Mouse (Mus musculus) intestine, embryonic 16.5 days (tissue): ENCODE data around the gene Pik3r2. TPM values are rescaled to one million over a fixed set of nuclear protein-coding genes. Genes with fewer than 3 reads are reported as not detected.

Source experiments
- ATAC-seq: fragments of 200-750 bp; cut with Nextera tagmentation; 2 replicates; pipeline ENCODE4 v1.8.0; 2017; ENCODE audit warnings: moderate TSS enrichment, moderate library complexity
- H3K27ac ChIP-seq: fragments of 300-500 bp; sonication (generic); 2 replicates; pipeline ENCODE4 v1.5.1; 2014; ENCODE audit warnings: mild to moderate bottlenecking, low read length
- H3K27me3 ChIP-seq: fragments of 300-500 bp; sonication (generic); replicated peaks from 2 replicates; pipeline ENCODE4 v1.6.1; 2014; ENCODE audit warnings: low read length, control low read depth, mixed read lengths; ENCODE audit not compliant: control insufficient read depth, insufficient read depth
- H3K36me3 ChIP-seq: fragments of 300-500 bp; sonication (generic); 2 replicates; pipeline ENCODE4 v1.6.1; 2014; ENCODE audit warnings: low read length, control low read depth; ENCODE audit not compliant: control insufficient read depth, insufficient read depth
- H3K4me1 ChIP-seq: fragments of 300-500 bp; sonication (generic); 2 replicates; pipeline ENCODE4 v1.6.1; 2014; ENCODE audit warnings: low read length, control low read depth, mixed read lengths; ENCODE audit not compliant: control insufficient read depth, insufficient read depth
- H3K4me2 ChIP-seq: fragments of 300-500 bp; sonication (generic); 2 replicates; pipeline ENCODE4 v1.6.1; 2014; ENCODE audit warnings: low read depth, low read length, control low read depth
- H3K4me3 ChIP-seq: fragments of 300-500 bp; sonication (generic); 2 replicates; pipeline ENCODE4 v1.5.1; 2014; ENCODE audit warnings: mild to moderate bottlenecking, low read length
- H3K9ac ChIP-seq: fragments of 300-500 bp; sonication (generic); 2 replicates; pipeline ENCODE4 v1.6.1; 2014; ENCODE audit warnings: low read depth, low read length
- H3K9me3 ChIP-seq: fragments of 300-500 bp; sonication (generic); 2 replicates; pipeline ENCODE4 v1.6.1; 2016; ENCODE audit warnings: low read length, control low read depth; ENCODE audit not compliant: control insufficient read depth
- WGBS: fragments of 180-500 bp; shearing (Covaris S2); extraction: QIAGEN DNeasy Blood & Tissue Kit; methylation state at CpG from one replicate; pipeline ENCODE4 v1.1.7; 2014; 5-methylcytosine and 5-hydroxymethylcytosine counted together
- polyA plus RNA-seq: library from polyadenylated mRNA; unstranded; fragments of >200 nt; fragmentation: Nextera tagmentation; extraction: Ambion mirVana; gene quantifications from 2 replicates; pipeline ENCODE4 v1.2.1, GENCODE M21; 2015

Gene Pik3r2
- polyA plus RNA-seq, 1 experiment from 2014 or later = 63.7 TPM

DNA sequence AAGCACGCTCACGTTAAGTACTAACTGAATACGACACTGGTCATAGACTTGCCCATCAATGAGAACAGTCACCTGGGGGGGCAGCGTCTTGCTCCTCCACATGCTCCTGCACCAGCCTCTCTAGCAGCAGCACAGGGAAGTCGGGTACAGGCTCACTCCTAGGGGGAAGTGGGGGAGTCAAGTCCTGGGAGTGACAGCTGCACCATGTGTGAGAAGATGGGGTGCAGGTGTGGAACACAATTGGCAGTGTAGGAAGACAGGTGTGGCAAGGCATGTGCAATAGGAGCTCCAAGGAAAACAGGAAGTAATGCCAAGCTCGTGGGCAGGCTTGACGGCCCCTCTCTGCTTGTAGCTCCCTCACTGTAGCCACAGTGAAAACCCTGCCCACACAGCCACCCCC, 5.3 kb downstream of the Pik3r2 start:
- 93% methylated on average over 7 of the region's 7 CpGs for WGBS
- no peaks in the 10 kb centered on the region for H3K27me3 ChIP-seq
- H3K4me3 ChIP-seq = no peak overlapping the region
- no peak overlapping the region for H3K27ac ChIP-seq
- ATAC-seq = no peak
- H3K4me1 ChIP-seq = peaks cover 45% of the 10 kb centered on the region
- no peak overlapping the region for H3K9ac ChIP-seq
- H3K9me3 ChIP-seq = no peaks in the 10 kb centered on the region
- H3K4me2 ChIP-seq = no peak overlapping the region
- peaks cover 29% of the 10 kb centered on the region for H3K36me3 ChIP-seq

GRCm38 (mm10) chr8:70770748-70771147, 5.8 kb downstream of the Pik3r2 start:
- H3K36me3 ChIP-seq = peaks cover 29% of the 10 kb centered on the region
- H3K27ac ChIP-seq = no peak overlapping the region
- no peak overlapping the region for H3K4me2 ChIP-seq
- 95% methylated on average over 13 of the region's 13 CpGs for WGBS
- no peaks in the 10 kb centered on the region for H3K9me3 ChIP-seq
- no peaks in the 10 kb centered on the region for H3K27me3 ChIP-seq
- no peak for ATAC-seq
- H3K4me1 ChIP-seq = peaks cover 43% of the 10 kb centered on the region
- no peak overlapping the region for H3K4me3 ChIP-seq
- no peak overlapping the region for H3K9ac ChIP-seq

DNA sequence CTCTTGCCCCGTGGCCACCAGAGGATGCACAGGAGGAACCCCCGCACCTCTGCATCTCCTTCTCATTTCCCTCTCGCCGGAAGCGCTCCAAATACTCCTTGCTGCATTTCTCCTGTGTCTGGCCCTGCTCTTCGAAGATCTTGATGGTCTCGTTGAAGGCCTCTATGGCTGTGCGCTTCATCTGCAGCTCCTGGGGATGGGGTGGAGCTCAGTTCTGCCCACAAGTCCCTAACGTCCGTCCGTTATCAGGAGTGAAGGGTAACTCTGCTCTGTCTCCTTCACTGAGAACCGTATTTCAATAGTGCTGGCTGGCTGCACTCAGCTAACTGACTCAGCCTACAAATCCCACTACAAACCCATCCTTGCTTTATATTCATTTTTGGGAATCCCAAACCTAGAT, 6.7 kb downstream of the Pik3r2 start:
- Histone ChIP-seq H3K27me3 (no peaks in the 10 kb centered on the region), H3K9me3 (no peaks in the 10 kb centered on the region), H3K4me1 (peaks cover 36% of the 10 kb centered on the region), H3K4me2 (no peak overlapping the region), H3K36me3 (peaks cover 29% of the 10 kb centered on the region), H3K27ac (no peak overlapping the region), H3K9ac (no peak overlapping the region), H3K4me3 (no peak overlapping the region)
- 76% methylated on average over 12 of the region's 12 CpGs for WGBS
- no peak for ATAC-seq

- no peak overlapping the region for H3K4me2 ChIP-seq
- no peak overlapping the region for H3K4me3 ChIP-seq
- H3K27me3 ChIP-seq = no peaks in the 10 kb centered on the region
- H3K36me3 ChIP-seq = peaks cover 29% of the 10 kb centered on the region
- H3K27ac ChIP-seq = no peak overlapping the region
- peaks cover 32% of the 10 kb centered on the region for H3K4me1 ChIP-seq
- ATAC-seq = peak; percentile 40
- no peaks in the 10 kb centered on the region for H3K9me3 ChIP-seq
- no peak overlapping the region for H3K9ac ChIP-seq
- 7% methylated on average over 26 of the region's 26 CpGs for WGBS
These were observed 7.2 kb downstream of the Pik3r2 start for GRCm38 (mm10) chr8:70769359-70769758.

GRCm38 (mm10) chr8:70768956-70769355, 7.6 kb downstream of the Pik3r2 start:
- H3K36me3 ChIP-seq = peaks cover 29% of the 10 kb centered on the region

GRCm38 (mm10) chr8:70768231-70768776, 8.2 kb downstream of the Pik3r2 start:
- peaks cover 31% of the 10 kb centered on the region for H3K36me3 ChIP-seq

More at GRCm38 (mm10) chr8:70768956-70769355, 7.6 kb downstream of the Pik3r2 start:
- Histone ChIP-seq H3K4me1 (peaks cover 28% of the 10 kb centered on the region), H3K27me3 (no peaks in the 10 kb centered on the region), H3K4me2 (no peak overlapping the region), H3K9me3 (no peaks in the 10 kb centered on the region), H3K4me3 (no peak overlapping the region), H3K9ac (no peak overlapping the region), H3K27ac (no peak overlapping the region)
- ATAC-seq = no peak
- 85% methylated on average over 16 of the region's 16 CpGs for WGBS

DNA sequence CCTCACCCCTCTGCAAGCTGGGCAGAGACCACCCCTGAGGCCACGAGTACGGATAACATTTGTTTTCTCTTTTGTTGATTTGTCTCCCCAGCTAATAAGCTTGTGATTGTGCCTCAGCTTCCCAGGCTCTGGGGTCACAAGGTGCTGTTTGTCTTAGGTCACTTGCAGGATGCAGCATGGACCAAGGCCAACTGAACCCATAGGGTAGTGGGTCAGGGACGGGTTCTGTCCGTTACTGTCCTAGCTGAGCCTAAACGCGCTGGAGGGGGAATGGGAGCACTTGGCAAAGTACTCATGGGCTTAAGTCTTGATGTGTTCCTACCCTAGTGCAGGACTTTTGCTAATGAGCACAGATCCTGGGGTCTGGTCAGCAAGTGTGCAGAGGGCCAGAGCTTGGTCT, 9.0 kb downstream of the Pik3r2 start:
- H3K4me1 ChIP-seq = peaks cover 17% of the 10 kb centered on the region
- peaks cover 31% of the 10 kb centered on the region for H3K36me3 ChIP-seq
- H3K9ac ChIP-seq = no peak overlapping the region
- no peak overlapping the region for H3K4me2 ChIP-seq
- H3K27ac ChIP-seq = no peak overlapping the region
- 90% methylated on average over 6 of the region's 6 CpGs for WGBS
- H3K9me3 ChIP-seq = no peaks in the 10 kb centered on the region
- no peaks in the 10 kb centered on the region for H3K27me3 ChIP-seq
- ATAC-seq = no peak
- no peak overlapping the region for H3K4me3 ChIP-seq

More at GRCm38 (mm10) chr8:70768231-70768776, 8.2 kb downstream of the Pik3r2 start:
- Histone ChIP-seq H3K27me3 (no peaks in the 10 kb centered on the region), H3K4me2 (no peak overlapping the region), H3K9ac (no peak overlapping the region), H3K4me1 (peaks cover 25% of the 10 kb centered on the region), H3K27ac (no peak overlapping the region), H3K9me3 (no peaks in the 10 kb centered on the region), H3K4me3 (no peak overlapping the region)
- 92% methylated on average over 32 of the region's 32 CpGs for WGBS
- no peak for ATAC-seq

GRCm38 (mm10) chr8:70766571-70767440, 9.7 kb downstream of the Pik3r2 start:
- 10% methylated on average over 21 of the region's 21 CpGs for WGBS
- peaks cover 13% of the 10 kb centered on the region for H3K4me1 ChIP-seq
- ATAC-seq = peak; percentile 59
- H3K4me3 ChIP-seq = peak overlapping the region; percentile 66
- H3K4me2 ChIP-seq = peak overlapping the region; percentile 92
- H3K27ac ChIP-seq = peak overlapping the region; percentile 91
- H3K27me3 ChIP-seq = no peaks in the 10 kb centered on the region
- peak overlapping the region; percentile 82 for H3K9ac ChIP-seq
- H3K9me3 ChIP-seq = no peaks in the 10 kb centered on the region
- H3K36me3 ChIP-seq = peaks cover 28% of the 10 kb centered on the region

- 0 out of 2 replicates have a peak, but pooled peaks have one; percentile 3 for ATAC-seq
- H3K36me3 ChIP-seq = peaks cover 22% of the 10 kb centered on the region
- H3K4me1 ChIP-seq = peaks cover 13% of the 10 kb centered on the region
- H3K27ac ChIP-seq = peak overlapping the region; percentile 91
- H3K4me3 ChIP-seq = peak overlapping the region; percentile 66
- no peaks in the 10 kb centered on the region for H3K27me3 ChIP-seq
- no peaks in the 10 kb centered on the region for H3K9me3 ChIP-seq
- H3K4me2 ChIP-seq = peak overlapping the region; percentile 92
- WGBS = 2% methylated on average over 34 of the region's 34 CpGs
- peak overlapping the region; percentile 82 for H3K9ac ChIP-seq
These were observed 10.5 kb downstream of the Pik3r2 start for GRCm38 (mm10) chr8:70765838-70766570.
